Comparison of ENCODE assay signal across 25 mouse cellular contexts in genomic region chr9:119305863-119306262, GRCm38 (mm10). TPM values are rescaled to one million over a fixed set of nuclear protein-coding genes. Genes with fewer than 3 reads are reported as not detected.
"Had no signal": no experiment of that assay in that cellular context is flagged by ENCODE, and none has a peak within 500 bp of the region (broad histone marks: within the 10 kb centered on the region; RNA-seq: fewer than 3 reads in every experiment).

No protein-coding gene starts in this region.

- H3K27ac ChIP-seq: midbrain, embryonic 10.5 days; midbrain, embryonic 12.5 days; neural tube, embryonic 13.5 days; neural tube, embryonic 15.5 days had no signal

- DNase-seq: lung, adult 18-20 months; lung, embryonic 14.5 days; lung, postnatal 10 days; lung, postnatal 4 days; midbrain, embryonic 14.5 days; retina, postnatal 1 day; right cerebral cortex, adult 18-20 months; right cerebral cortex, postnatal 25 days; right cerebral cortex, postnatal 4 days; spleen, adult 18-20 months; thymus, adult 18-20 months; thymus, postnatal 14 days; thymus, postnatal 36 days had no signal

- ATAC-seq: midbrain, embryonic 16.5 days had no signal

- H3K4me1 ChIP-seq: midbrain, embryonic 10.5 days; neural tube, embryonic 13.5 days had no signal

- H3K27me3 ChIP-seq: midbrain, embryonic 12.5 days; neural tube, embryonic 13.5 days; neural tube, embryonic 15.5 days had no signal

- H3K9me3 ChIP-seq: midbrain, embryonic 10.5 days; midbrain, embryonic 12.5 days; neural tube, embryonic 13.5 days; neural tube, embryonic 15.5 days had no signal

- H3K9ac ChIP-seq: lung, embryonic 14.5 days; midbrain, embryonic 12.5 days; neural tube, embryonic 13.5 days; neural tube, embryonic 15.5 days had no signal

- H3K4me3 ChIP-seq: midbrain, embryonic 10.5 days; midbrain, embryonic 12.5 days; myocyte; neural tube, embryonic 13.5 days; neural tube, embryonic 15.5 days had no signal

- H3K4me2 ChIP-seq: lung, embryonic 14.5 days; midbrain, embryonic 12.5 days; neural tube, embryonic 13.5 days; neural tube, embryonic 15.5 days had no signal

RNA-seq across cellular contexts. Expression of gene Slc22a14, which starts 59.5 kb away (rescaled TPM):
- total RNA-seq: megakaryocyte, adult 5-6 weeks; megakaryocyte-erythroid progenitor cell, adult 5-6 weeks had no signal
- polyA plus RNA-seq: lung, embryonic 14.5 days; midbrain, embryonic 10.5 days; midbrain, embryonic 12.5 days; midbrain, embryonic 14.5 days; myocyte; neural tube, embryonic 11.5 days; neural tube, embryonic 13.5 days; neural tube, embryonic 15.5 days; small intestine, adult 2 months; stomach, embryonic 14.5 days; stomach, embryonic 16.5 days had no signal
